Mouse (Mus musculus): ENCODE measurements around the gene Chit1. TPM values are rescaled to one million over a fixed set of nuclear protein-coding genes. Genes with fewer than 3 reads are reported as not detected.

Chit1 gene
- polyA plus RNA-seq, 1 experiment from 2014 or later, result 1.7 TPM

DNA sequence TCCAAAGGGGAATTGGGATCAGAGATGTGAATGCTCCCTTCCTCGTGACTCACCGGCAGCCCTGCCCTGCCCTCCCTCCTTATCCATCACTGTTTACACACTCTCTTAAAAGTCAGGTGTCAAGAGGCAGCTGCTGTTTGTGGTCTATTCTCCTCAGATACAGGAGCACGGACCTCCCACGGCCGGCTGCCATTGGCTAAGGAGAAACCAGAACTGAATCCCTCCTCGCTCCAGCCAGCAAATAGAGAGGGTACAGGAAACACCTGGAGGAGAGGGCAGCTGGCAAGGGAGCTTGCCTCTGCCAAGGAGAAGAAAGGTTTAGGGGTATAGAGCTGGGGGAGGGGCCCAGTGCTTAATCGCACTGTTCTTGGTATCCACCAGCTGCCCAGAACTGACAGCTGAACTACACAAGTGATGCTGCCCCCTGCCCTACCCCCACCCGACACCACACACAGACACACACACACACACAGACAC lies 43.9 kb upstream of the Chit1 start:
- Histone ChIP-seq H3K9ac (ENCODE audit: low read depth, low read length) (0 out of 2 replicates have a peak overlapping the region, but pooled peaks have one; percentile 4), H3K36me3 (ENCODE audit: control insufficient read depth, insufficient read depth, low read length) (no peaks in the 10 kb centered on the region), H3K27ac (ENCODE audit: low read depth, low read length) (no peak overlapping the region), H3K4me1 (ENCODE audit: control insufficient read depth, insufficient read depth, low read length) (peaks cover 56% of the 10 kb centered on the region), H3K4me3 (ENCODE audit: low read depth, low read length) (no peak overlapping the region), H3K27me3 (ENCODE audit: control insufficient read depth, insufficient read depth, low read length) (no peaks in the 10 kb centered on the region), H3K4me2 (peak overlapping the region; percentile 18; the same call in 1 of the 2 replicates), H3K9me3 (replicated peaks; ENCODE audit: control insufficient read depth, low read length) (no peaks in the 10 kb centered on the region)
- 18% methylated on average over 8 of the region's 8 CpGs for WGBS (ENCODE audit: insufficient replicate concordance)
- no peak; the same call in 1 of the 2 replicates for ATAC-seq (replicated peaks; ENCODE audit: insufficient number of reproducible peaks, low FRiP score, low TSS enrichment)

DNA sequence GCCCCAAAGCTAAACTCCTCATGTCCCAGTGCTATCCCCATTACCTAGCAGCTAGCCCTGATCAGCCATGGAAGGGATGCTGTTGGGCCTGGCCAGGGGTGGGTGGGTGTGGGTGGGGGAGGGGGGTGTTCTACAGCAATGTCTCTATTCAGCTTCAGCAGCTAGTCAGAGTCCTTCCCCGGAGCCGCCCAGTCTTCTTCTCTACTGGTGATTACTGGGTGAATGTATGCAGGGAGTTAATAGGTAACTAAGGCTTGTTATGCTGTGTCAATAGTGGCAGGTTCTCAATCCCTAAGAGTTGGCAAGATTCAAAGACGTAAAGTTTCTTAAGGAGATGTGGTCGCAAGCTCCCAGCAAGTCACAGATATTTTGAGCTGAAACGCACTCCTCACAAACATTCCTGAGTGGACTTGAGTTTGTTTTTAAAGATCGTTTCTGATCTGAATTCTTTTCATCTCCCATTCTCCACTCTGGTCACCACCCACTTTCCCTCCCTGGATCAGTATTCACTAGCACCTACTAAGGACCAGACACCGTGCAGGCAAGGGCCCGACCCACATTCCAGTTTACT lies 40.9 kb upstream of the Chit1 start:
- Histone ChIP-seq H3K4me2 (no peak overlapping the region), H3K9ac (ENCODE audit: low read depth, low read length) (no peak overlapping the region), H3K9me3 (replicated peaks; ENCODE audit: control insufficient read depth, low read length) (no peaks in the 10 kb centered on the region), H3K27me3 (ENCODE audit: control insufficient read depth, insufficient read depth, low read length) (no peaks in the 10 kb centered on the region), H3K4me1 (ENCODE audit: control insufficient read depth, insufficient read depth, low read length) (peaks cover 47% of the 10 kb centered on the region), H3K4me3 (ENCODE audit: low read depth, low read length) (no peak overlapping the region), H3K36me3 (ENCODE audit: control insufficient read depth, insufficient read depth, low read length) (no peaks in the 10 kb centered on the region), H3K27ac (ENCODE audit: low read depth, low read length) (no peak overlapping the region)
- no peak for ATAC-seq (replicated peaks; ENCODE audit: insufficient number of reproducible peaks, low FRiP score, low TSS enrichment)
- 65% methylated on average over 8 of the region's 8 CpGs for WGBS (ENCODE audit: insufficient replicate concordance)

DNA sequence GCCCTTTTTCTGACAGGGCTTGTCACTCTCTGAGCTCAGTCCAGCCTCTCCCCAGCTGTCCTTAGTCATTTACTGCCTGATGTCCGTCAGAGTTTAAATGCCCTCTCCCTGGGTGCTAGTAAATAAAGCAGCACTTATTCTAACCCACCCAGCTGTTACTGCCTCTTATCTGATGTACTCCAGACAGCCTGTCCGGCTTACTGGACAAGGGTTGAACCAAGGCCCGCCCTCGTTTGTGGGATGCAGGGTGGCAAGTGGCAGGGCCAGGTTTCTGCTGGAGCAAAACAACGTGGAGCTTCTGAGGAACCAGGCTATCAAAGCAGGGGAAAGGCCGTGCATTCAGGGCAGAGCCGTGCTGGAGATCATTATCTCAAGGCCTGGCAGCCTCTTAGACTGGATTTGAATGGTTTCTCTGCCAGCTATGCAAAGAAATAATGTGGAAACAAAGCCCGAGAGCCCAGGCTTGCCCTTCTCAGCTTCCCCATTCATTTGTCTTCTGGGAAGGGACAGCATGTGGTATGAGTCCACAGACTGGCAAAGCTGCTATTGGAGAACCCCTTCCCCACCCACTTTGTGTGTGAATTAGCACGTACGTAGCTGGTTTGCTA lies 39.5 kb upstream of the Chit1 start:
- no peaks in the 10 kb centered on the region for H3K36me3 ChIP-seq (ENCODE audit: control insufficient read depth, insufficient read depth, low read length)
- WGBS (ENCODE audit: insufficient replicate concordance), result 39% methylated on average over 10 of the region's 10 CpGs
- no peaks in the 10 kb centered on the region for H3K27me3 ChIP-seq (ENCODE audit: control insufficient read depth, insufficient read depth, low read length)
- peak overlapping the region; percentile 54; the same call in 1 of the 2 replicates for H3K27ac ChIP-seq (ENCODE audit: low read depth, low read length)
- H3K4me2 ChIP-seq, result peak overlapping the region; percentile 11; the same call in 1 of the 2 replicates
- H3K4me3 ChIP-seq (ENCODE audit: low read depth, low read length), result no peak overlapping the region
- H3K9me3 ChIP-seq (replicated peaks; ENCODE audit: control insufficient read depth, low read length), result no peaks in the 10 kb centered on the region
- ATAC-seq (replicated peaks; ENCODE audit: insufficient number of reproducible peaks, low FRiP score, low TSS enrichment), result no peak; the same call in 1 of the 2 replicates
- peaks cover 48% of the 10 kb centered on the region for H3K4me1 ChIP-seq (ENCODE audit: control insufficient read depth, insufficient read depth, low read length)
- H3K9ac ChIP-seq (ENCODE audit: low read depth, low read length), result 0 out of 2 replicates have a peak overlapping the region, but pooled peaks have one; percentile 47

DNA sequence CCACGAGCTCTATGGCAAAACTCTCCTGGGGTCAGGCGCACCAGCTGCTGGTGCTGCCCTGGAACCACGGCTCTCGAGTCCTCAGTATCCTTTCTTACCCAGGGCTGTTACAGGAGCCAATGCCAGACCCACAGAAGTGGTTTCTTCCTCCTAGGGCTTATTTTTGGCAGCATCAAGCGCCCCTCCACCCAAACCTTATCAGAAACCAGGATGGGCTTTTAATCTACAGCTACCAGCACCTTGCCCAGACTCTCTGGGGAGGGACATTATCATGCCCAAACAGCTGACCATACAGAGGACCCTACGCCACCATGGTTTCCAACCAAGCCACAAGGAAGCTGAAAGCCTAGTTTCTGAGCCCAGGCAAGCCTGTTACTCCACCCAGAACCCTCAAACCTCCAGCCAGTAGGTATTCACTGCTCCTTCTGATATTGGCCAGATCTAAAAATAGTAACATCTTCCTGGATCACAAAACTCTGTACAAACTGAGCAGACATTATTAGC lies 37.9 kb upstream of the Chit1 start:
- H3K4me2 ChIP-seq, result peak overlapping the region; percentile 46
- no peak overlapping the region; the same call in 1 of the 2 replicates for H3K9ac ChIP-seq (ENCODE audit: low read depth, low read length)
- 46% methylated on average over 6 of the region's 6 CpGs for WGBS (ENCODE audit: insufficient replicate concordance)
- no peaks in the 10 kb centered on the region for H3K27me3 ChIP-seq (ENCODE audit: control insufficient read depth, insufficient read depth, low read length)
- peak overlapping the region; percentile 81 for H3K27ac ChIP-seq (ENCODE audit: low read depth, low read length)
- peaks cover 51% of the 10 kb centered on the region for H3K4me1 ChIP-seq (ENCODE audit: control insufficient read depth, insufficient read depth, low read length)
- no peaks in the 10 kb centered on the region for H3K9me3 ChIP-seq (replicated peaks; ENCODE audit: control insufficient read depth, low read length)
- H3K36me3 ChIP-seq (ENCODE audit: control insufficient read depth, insufficient read depth, low read length), result no peaks in the 10 kb centered on the region
- H3K4me3 ChIP-seq (ENCODE audit: low read depth, low read length), result no peak overlapping the region
- ATAC-seq (replicated peaks; ENCODE audit: insufficient number of reproducible peaks, low FRiP score, low TSS enrichment), result peak; percentile 76

DNA sequence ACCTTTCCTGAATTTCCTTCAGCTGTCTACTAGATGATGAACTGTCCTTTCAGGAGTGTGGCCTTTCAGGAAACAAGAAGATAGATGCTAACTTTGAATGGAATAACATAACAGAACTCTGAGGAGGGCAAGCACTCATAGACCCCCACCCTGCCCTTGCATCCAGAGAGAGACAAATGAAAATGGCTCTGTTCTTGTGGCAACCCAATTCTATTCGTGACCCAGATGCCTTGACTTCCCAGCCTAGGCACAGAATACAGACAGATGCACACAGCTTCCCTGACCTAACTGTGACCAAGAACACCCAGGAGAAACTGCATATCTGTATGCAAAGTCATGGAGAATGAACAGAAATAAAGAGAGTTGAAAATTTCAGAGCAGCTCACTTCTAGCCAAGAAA lies 37.4 kb upstream of the Chit1 start:
- WGBS (ENCODE audit: insufficient replicate concordance), result 88% methylated on average over 1 of the region's 1 CpGs
- Histone ChIP-seq H3K27me3 (ENCODE audit: control insufficient read depth, insufficient read depth, low read length) (no peaks in the 10 kb centered on the region), H3K9ac (ENCODE audit: low read depth, low read length) (no peak overlapping the region), H3K4me1 (ENCODE audit: control insufficient read depth, insufficient read depth, low read length) (peaks cover 51% of the 10 kb centered on the region), H3K9me3 (replicated peaks; ENCODE audit: control insufficient read depth, low read length) (no peaks in the 10 kb centered on the region), H3K27ac (ENCODE audit: low read depth, low read length) (peak overlapping the region; percentile 81), H3K4me2 (peak overlapping the region; percentile 46), H3K4me3 (ENCODE audit: low read depth, low read length) (no peak overlapping the region), H3K36me3 (ENCODE audit: control insufficient read depth, insufficient read depth, low read length) (no peaks in the 10 kb centered on the region)
- ATAC-seq (replicated peaks; ENCODE audit: insufficient number of reproducible peaks, low FRiP score, low TSS enrichment), result no peak

DNA sequence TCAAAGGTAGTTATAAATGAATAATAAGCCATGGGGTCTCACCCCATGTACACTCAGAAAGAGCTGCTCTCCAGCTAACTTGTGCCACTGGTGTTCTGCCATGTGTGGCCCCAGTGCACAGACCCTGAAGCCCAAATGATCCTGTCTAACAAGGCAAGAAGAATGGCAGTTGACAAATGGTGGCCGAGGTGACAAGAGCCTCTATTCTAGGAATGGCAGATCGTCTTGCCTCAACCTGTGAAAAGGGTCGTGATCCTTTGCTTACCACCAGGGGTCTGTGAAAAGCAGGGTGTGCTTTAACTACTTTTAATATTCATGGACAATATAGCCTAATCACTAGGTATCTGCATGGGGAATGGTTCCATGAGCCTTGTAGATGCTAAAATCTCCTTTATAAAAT lies 36.9 kb upstream of the Chit1 start:
- Histone ChIP-seq H3K27me3 (ENCODE audit: control insufficient read depth, insufficient read depth, low read length) (no peaks in the 10 kb centered on the region), H3K36me3 (ENCODE audit: control insufficient read depth, insufficient read depth, low read length) (no peaks in the 10 kb centered on the region), H3K27ac (ENCODE audit: low read depth, low read length) (peak overlapping the region; percentile 81; the same call in 1 of the 2 replicates), H3K4me1 (ENCODE audit: control insufficient read depth, insufficient read depth, low read length) (peaks cover 51% of the 10 kb centered on the region), H3K4me3 (ENCODE audit: low read depth, low read length) (no peak overlapping the region), H3K4me2 (0 out of 2 replicates have a peak overlapping the region, but pooled peaks have one; percentile 46), H3K9me3 (replicated peaks; ENCODE audit: control insufficient read depth, low read length) (no peaks in the 10 kb centered on the region), H3K9ac (ENCODE audit: low read depth, low read length) (no peak overlapping the region)
- 58% methylated on average over 3 of the region's 3 CpGs for WGBS (ENCODE audit: insufficient replicate concordance)
- no peak for ATAC-seq (replicated peaks; ENCODE audit: insufficient number of reproducible peaks, low FRiP score, low TSS enrichment)

DNA sequence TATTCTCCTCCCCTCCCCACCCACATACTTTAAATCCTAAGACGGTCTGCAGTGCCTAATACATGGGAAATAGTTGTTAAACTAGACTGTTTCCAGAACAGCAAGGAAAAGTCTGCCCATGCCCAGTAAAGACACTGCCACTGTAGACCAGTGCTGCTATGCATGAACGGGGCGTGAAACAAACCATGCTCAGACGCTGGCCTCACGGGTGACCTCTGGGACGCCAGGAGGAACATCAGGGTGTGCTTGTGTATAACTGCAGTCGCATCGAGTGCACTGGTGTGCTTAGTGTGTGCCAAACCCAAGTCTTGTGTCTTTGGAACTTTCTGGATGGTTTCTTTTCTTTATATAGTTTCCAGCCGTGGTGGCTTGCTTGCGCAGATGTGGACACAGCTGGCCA lies 36.4 kb upstream of the Chit1 start:
- H3K9ac ChIP-seq (ENCODE audit: low read depth, low read length), result no peak overlapping the region
- no peaks in the 10 kb centered on the region for H3K36me3 ChIP-seq (ENCODE audit: control insufficient read depth, insufficient read depth, low read length)
- WGBS (ENCODE audit: insufficient replicate concordance), result 83% methylated on average over 10 of the region's 10 CpGs
- H3K27me3 ChIP-seq (ENCODE audit: control insufficient read depth, insufficient read depth, low read length), result no peaks in the 10 kb centered on the region
- H3K4me1 ChIP-seq (ENCODE audit: control insufficient read depth, insufficient read depth, low read length), result peaks cover 54% of the 10 kb centered on the region
- H3K9me3 ChIP-seq (replicated peaks; ENCODE audit: control insufficient read depth, low read length), result no peaks in the 10 kb centered on the region
- no peak overlapping the region for H3K4me3 ChIP-seq (ENCODE audit: low read depth, low read length)
- H3K27ac ChIP-seq (ENCODE audit: low read depth, low read length), result no peak overlapping the region
- no peak for ATAC-seq (replicated peaks; ENCODE audit: insufficient number of reproducible peaks, low FRiP score, low TSS enrichment)
- H3K4me2 ChIP-seq, result 0 out of 2 replicates have a peak overlapping the region, but pooled peaks have one; percentile 1

DNA sequence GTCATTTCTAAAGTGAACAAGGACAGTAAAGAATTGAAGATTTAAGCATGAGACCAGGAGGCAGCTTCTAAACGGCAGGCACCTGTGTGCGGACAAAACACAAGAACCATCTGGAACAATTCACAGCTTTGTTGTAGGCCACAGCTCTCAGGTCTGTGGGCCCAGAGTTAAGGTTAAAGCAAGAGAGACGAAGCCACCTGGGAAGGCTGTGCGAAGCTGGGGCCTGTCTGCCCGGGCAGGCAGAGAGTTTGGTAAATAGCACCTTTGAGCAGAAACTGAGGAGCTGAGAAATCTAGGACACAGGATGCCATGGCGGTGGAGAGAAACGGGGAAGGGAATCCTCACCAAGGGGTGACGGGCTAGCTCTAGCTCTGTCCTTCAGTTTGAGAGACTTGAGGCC lies 35.5 kb upstream of the Chit1 start:
- WGBS (ENCODE audit: insufficient replicate concordance), result 88% methylated on average over 8 of the region's 8 CpGs
- H3K4me1 ChIP-seq (ENCODE audit: control insufficient read depth, insufficient read depth, low read length), result peaks cover 60% of the 10 kb centered on the region
- no peak for ATAC-seq (replicated peaks; ENCODE audit: insufficient number of reproducible peaks, low FRiP score, low TSS enrichment)

More for the DNA sequence above, 35.5 kb upstream of the Chit1 start:
- Histone ChIP-seq H3K36me3 (ENCODE audit: control insufficient read depth, insufficient read depth, low read length) (no peaks in the 10 kb centered on the region), H3K9me3 (replicated peaks; ENCODE audit: control insufficient read depth, low read length) (no peaks in the 10 kb centered on the region), H3K27ac (ENCODE audit: low read depth, low read length) (peak overlapping the region; percentile 25; the same call in 1 of the 2 replicates), H3K4me3 (ENCODE audit: low read depth, low read length) (no peak overlapping the region), H3K27me3 (ENCODE audit: control insufficient read depth, insufficient read depth, low read length) (no peaks in the 10 kb centered on the region), H3K4me2 (peak overlapping the region; percentile 87), H3K9ac (ENCODE audit: low read depth, low read length) (peak overlapping the region; percentile 12; the same call in 1 of the 2 replicates)
